Mouse (Mus musculus) liver, embryonic 12.5 days (tissue): ENCODE results near the gene Lrrc8c. TPM values are rescaled to one million over a fixed set of nuclear protein-coding genes. Genes with fewer than 3 reads are reported as not detected.

Experiments
- ATAC-seq: fragments of 200-750 bp; cut with Nextera tagmentation; 2 replicates; pipeline ENCODE4 v1.8.0; 2017; ENCODE audit warnings: moderate number of reproducible peaks, mild to moderate bottlenecking, moderate library complexity
- H3K27ac ChIP-seq: fragments of 300-500 bp; sonication (generic); 2 replicates; pipeline ENCODE4 v1.5.1; 2016; ENCODE audit warnings: mild to moderate bottlenecking
- H3K27me3 ChIP-seq: fragments of 300-500 bp; sonication (generic); replicated peaks from 2 replicates; pipeline ENCODE4 v1.6.1; 2016; ENCODE audit warnings: mild to moderate bottlenecking, moderate library complexity
- H3K36me3 ChIP-seq: fragments of 300-500 bp; sonication (generic); 2 replicates; pipeline ENCODE4 v1.6.1; 2016; ENCODE audit warnings: mild to moderate bottlenecking, moderate library complexity
- H3K4me1 ChIP-seq: fragments of 300-500 bp; sonication (generic); 2 replicates; pipeline ENCODE4 v1.6.1; 2016
- H3K4me2 ChIP-seq: fragments of 300-500 bp; sonication (generic); 2 replicates; pipeline ENCODE4 v1.6.1; 2016; ENCODE audit warnings: mild to moderate bottlenecking, moderate library complexity
- H3K4me3 ChIP-seq: fragments of 300-500 bp; sonication (generic); 2 replicates; pipeline ENCODE4 v1.5.1; 2016; ENCODE audit warnings: mild to moderate bottlenecking, moderate library complexity
- H3K9ac ChIP-seq: fragments of 300-500 bp; sonication (generic); 2 replicates; pipeline ENCODE4 v1.6.1; 2016; ENCODE audit warnings: mild to moderate bottlenecking, moderate library complexity
- H3K9me3 ChIP-seq: fragments of 300-500 bp; sonication (generic); replicated peaks from 2 replicates; pipeline ENCODE4 v1.6.1; 2016; ENCODE audit warnings: mild to moderate bottlenecking, moderate library complexity
- WGBS: fragments of 180-500 bp; shearing (Covaris S2); methylation state at CpG from one replicate; pipeline ENCODE4 v1.1.7; 2016; ENCODE audit not compliant: insufficient replicate concordance; 5-methylcytosine and 5-hydroxymethylcytosine counted together
- polyA plus RNA-seq: library from polyadenylated mRNA; unstranded; fragments of >200 nt; fragmentation: Nextera tagmentation; extraction: Ambion mirVana; gene quantifications from 2 replicates; pipeline ENCODE4 v1.2.1, GENCODE M21; 2016

Lrrc8c gene
- polyA plus RNA-seq, 1 experiment from 2014 or later: 23.9 TPM

GRCm38 (mm10) chr5:105535186-105535585 lies 16.0 kb downstream of the Lrrc8c start:
- Histone ChIP-seq H3K36me3 (peaks cover 69% of the 10 kb centered on the region), H3K9me3 (no peaks in the 10 kb centered on the region), H3K4me3 (no peak overlapping the region), H3K27me3 (no peaks in the 10 kb centered on the region), H3K9ac (no peak overlapping the region), H3K4me2 (no peak overlapping the region), H3K4me1 (peaks cover 13% of the 10 kb centered on the region), H3K27ac (no peak overlapping the region)
- 86% methylated on average over 3 of the region's 3 CpGs for WGBS
- peak; percentile 65; the same call in 1 of the 2 replicates for ATAC-seq

GRCm38 (mm10) chr5:105536172-105536571 lies 17.0 kb downstream of the Lrrc8c start:
- no peak for ATAC-seq
- H3K27ac ChIP-seq: no peak overlapping the region
- no peak overlapping the region for H3K4me2 ChIP-seq
- peaks cover 10% of the 10 kb centered on the region; the same call in 1 of the 2 replicates for H3K4me1 ChIP-seq
- no peaks in the 10 kb centered on the region for H3K9me3 ChIP-seq
- H3K27me3 ChIP-seq: no peaks in the 10 kb centered on the region
- WGBS: 79% methylated on average over 2 of the region's 2 CpGs
- H3K9ac ChIP-seq: no peak overlapping the region
- H3K36me3 ChIP-seq: peaks cover 76% of the 10 kb centered on the region
- H3K4me3 ChIP-seq: no peak overlapping the region

GRCm38 (mm10) chr5:105537101-105537723 lies 18.0 kb downstream of the Lrrc8c start:
- Histone ChIP-seq H3K36me3 (peaks cover 76% of the 10 kb centered on the region), H3K9me3 (no peaks in the 10 kb centered on the region), H3K4me2 (no peak overlapping the region), H3K4me1 (peaks cover 8% of the 10 kb centered on the region; the same call in 1 of the 2 replicates), H3K4me3 (no peak overlapping the region), H3K27ac (no peak overlapping the region), H3K27me3 (no peaks in the 10 kb centered on the region), H3K9ac (no peak overlapping the region)
- ATAC-seq: no peak
- WGBS: 86% methylated on average over 11 of the region's 11 CpGs

- ATAC-seq: no peak
- no peaks in the 10 kb centered on the region for H3K27me3 ChIP-seq
- no peaks in the 10 kb centered on the region for H3K4me1 ChIP-seq
- H3K9me3 ChIP-seq: no peaks in the 10 kb centered on the region
- H3K9ac ChIP-seq: no peak overlapping the region
- H3K4me2 ChIP-seq: no peak overlapping the region
- 80% methylated on average over 7 of the region's 7 CpGs for WGBS
- H3K4me3 ChIP-seq: no peak overlapping the region
- H3K27ac ChIP-seq: no peak overlapping the region
- H3K36me3 ChIP-seq: peaks cover 84% of the 10 kb centered on the region
These were observed 21.9 kb downstream of the Lrrc8c start for GRCm38 (mm10) chr5:105541051-105541450.

GRCm38 (mm10) chr5:105545126-105545525 lies 25.9 kb downstream of the Lrrc8c start:
- Histone ChIP-seq H3K27me3 (no peaks in the 10 kb centered on the region), H3K9me3 (no peaks in the 10 kb centered on the region), H3K4me3 (no peak overlapping the region), H3K4me1 (no peaks in the 10 kb centered on the region), H3K27ac (no peak overlapping the region), H3K9ac (no peak overlapping the region), H3K36me3 (peaks cover 67% of the 10 kb centered on the region), H3K4me2 (no peak overlapping the region)
- 58% methylated on average over 3 of the region's 3 CpGs for WGBS
- ATAC-seq: no peak

- no peak overlapping the region for H3K4me3 ChIP-seq
- H3K9ac ChIP-seq: no peak overlapping the region
- H3K4me2 ChIP-seq: no peak overlapping the region
- peaks cover 62% of the 10 kb centered on the region for H3K36me3 ChIP-seq
- H3K27ac ChIP-seq: no peak overlapping the region
- no peaks in the 10 kb centered on the region for H3K27me3 ChIP-seq
- no peak for ATAC-seq
- no peaks in the 10 kb centered on the region for H3K4me1 ChIP-seq
- H3K9me3 ChIP-seq: no peaks in the 10 kb centered on the region
- 83% methylated on average over 4 of the region's 4 CpGs for WGBS
These were observed 27.9 kb downstream of the Lrrc8c start for GRCm38 (mm10) chr5:105547115-105547514.

GRCm38 (mm10) chr5:105551808-105552207 lies 32.6 kb downstream of the Lrrc8c start:
- Histone ChIP-seq H3K9ac (no peak overlapping the region), H3K36me3 (peaks cover 48% of the 10 kb centered on the region), H3K27ac (peak overlapping the region; percentile 23; the same call in 1 of the 2 replicates), H3K27me3 (no peaks in the 10 kb centered on the region), H3K4me1 (no peaks in the 10 kb centered on the region), H3K4me2 (no peak overlapping the region), H3K4me3 (no peak overlapping the region), H3K9me3 (no peaks in the 10 kb centered on the region)
- ATAC-seq: no peak
- WGBS: 33% methylated on average over 1 of the region's 1 CpGs

GRCm38 (mm10) chr5:105556291-105556690 lies 37.1 kb downstream of the Lrrc8c start:
- Histone ChIP-seq H3K27ac (no peak overlapping the region), H3K4me3 (no peak overlapping the region), H3K4me2 (no peak overlapping the region), H3K9me3 (no peaks in the 10 kb centered on the region), H3K9ac (no peak overlapping the region), H3K27me3 (no peaks in the 10 kb centered on the region), H3K4me1 (no peaks in the 10 kb centered on the region), H3K36me3 (peaks cover 59% of the 10 kb centered on the region)
- no peak for ATAC-seq
- 81% methylated on average over 6 of the region's 6 CpGs for WGBS

GRCm38 (mm10) chr5:105557346-105557745 lies 38.2 kb downstream of the Lrrc8c start:
- peaks cover 3% of the 10 kb centered on the region; the same call in 1 of the 2 replicates for H3K4me1 ChIP-seq
- WGBS: 90% methylated on average over 3 of the region's 3 CpGs
- H3K9ac ChIP-seq: no peak overlapping the region
- H3K4me3 ChIP-seq: no peak overlapping the region
- H3K27me3 ChIP-seq: no peaks in the 10 kb centered on the region
- no peak for ATAC-seq
- no peaks in the 10 kb centered on the region for H3K9me3 ChIP-seq
- H3K27ac ChIP-seq: no peak overlapping the region
- peaks cover 54% of the 10 kb centered on the region for H3K36me3 ChIP-seq
- H3K4me2 ChIP-seq: no peak overlapping the region

GRCm38 (mm10) chr5:105557777-105558240 lies 38.6 kb downstream of the Lrrc8c start:
- no peak overlapping the region for H3K4me2 ChIP-seq
- no peak overlapping the region for H3K27ac ChIP-seq
- H3K36me3 ChIP-seq: peaks cover 53% of the 10 kb centered on the region
- no peak for ATAC-seq
- 87% methylated on average over 4 of the region's 4 CpGs for WGBS
- no peaks in the 10 kb centered on the region for H3K27me3 ChIP-seq
- no peak overlapping the region for H3K4me3 ChIP-seq
- H3K4me1 ChIP-seq: peaks cover 7% of the 10 kb centered on the region; the same call in 1 of the 2 replicates
- no peak overlapping the region for H3K9ac ChIP-seq
- H3K9me3 ChIP-seq: no peaks in the 10 kb centered on the region

- H3K4me1 ChIP-seq: peaks cover 11% of the 10 kb centered on the region
- H3K27me3 ChIP-seq: no peaks in the 10 kb centered on the region
- no peak overlapping the region for H3K4me3 ChIP-seq
- peaks cover 50% of the 10 kb centered on the region for H3K36me3 ChIP-seq
- WGBS: 82% methylated on average over 4 of the region's 4 CpGs
- no peak for ATAC-seq
- no peak overlapping the region for H3K9ac ChIP-seq
- no peak overlapping the region for H3K27ac ChIP-seq
- H3K4me2 ChIP-seq: no peak overlapping the region
- no peaks in the 10 kb centered on the region for H3K9me3 ChIP-seq
These were observed 39.3 kb downstream of the Lrrc8c start for GRCm38 (mm10) chr5:105558517-105558916.

GRCm38 (mm10) chr5:105561926-105562325 lies 42.7 kb downstream of the Lrrc8c start:
- H3K36me3 ChIP-seq: peaks cover 32% of the 10 kb centered on the region
- H3K9me3 ChIP-seq: no peaks in the 10 kb centered on the region
- H3K9ac ChIP-seq: no peak overlapping the region; the same call in 1 of the 2 replicates
- ATAC-seq: no peak
- H3K27ac ChIP-seq: peak overlapping the region; percentile 58
- no peak overlapping the region for H3K4me2 ChIP-seq
- H3K4me3 ChIP-seq: no peak overlapping the region
- H3K27me3 ChIP-seq: no peaks in the 10 kb centered on the region
- H3K4me1 ChIP-seq: peaks cover 44% of the 10 kb centered on the region
